Mouse (Mus musculus): ENCODE measurements at regions not wholly inside any gene's neighbourhood (a gene's known extent, or its start where the extent isn't known, plus 50 kb on each side); places are given as distances from the start of the nearest gene placed in this dataset.

DNA sequence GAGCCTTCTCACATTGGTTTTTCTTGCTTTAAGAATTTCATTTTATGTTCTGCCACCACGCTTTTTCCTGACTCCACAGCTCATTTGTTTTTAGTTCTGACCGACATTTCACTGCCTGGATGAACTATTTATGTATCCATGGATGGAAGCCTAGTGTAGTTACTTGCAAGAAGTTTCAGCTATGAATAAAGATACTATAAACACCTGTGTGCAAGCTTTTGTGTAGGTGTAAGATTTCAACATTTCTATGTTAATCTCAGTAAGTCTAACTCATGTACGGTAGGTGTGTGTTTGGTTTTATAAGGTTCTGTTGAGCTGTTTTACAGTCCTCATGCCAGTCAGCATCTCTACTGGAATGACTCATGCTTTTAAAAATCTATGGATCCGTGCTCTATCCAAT lies 656.9 kb upstream of the Ptbp2 start:
- TF ChIP-seq CTCF (IDR thresholded peaks at IDR 0.05; ENCODE audit: low read depth) (no peak), EP300 (IDR thresholded peaks at IDR 0.05; ENCODE audit: low read depth) (no peak)
